Mouse (Mus musculus): ENCODE results near the gene Tmtc1.

The Tmtc1 gene

GRCm38 (mm10) chr6:148237453-148237852 is 206.7 kb downstream of the Tmtc1 start:
- no peak for DNase-seq

- no peak for DNase-seq
Measured at GRCm38 (mm10) chr6:148234105-148234828, 209.9 kb downstream of the Tmtc1 start.

- DNase-seq: no peak
Measured at GRCm38 (mm10) chr6:148227542-148227941, 216.6 kb downstream of the Tmtc1 start.

GRCm38 (mm10) chr6:148222686-148223085 is 221.5 kb downstream of the Tmtc1 start:
- no peak for DNase-seq

GRCm38 (mm10) chr6:148218235-148219076 is 225.7 kb downstream of the Tmtc1 start:
- no peak for DNase-seq

GRCm38 (mm10) chr6:148216752-148217151 is 227.4 kb downstream of the Tmtc1 start:
- no peak for DNase-seq

GRCm38 (mm10) chr6:148214765-148215164 is 229.4 kb downstream of the Tmtc1 start:
- DNase-seq: peak; percentile 25 to 40

- DNase-seq: peak; percentile 99
Measured at GRCm38 (mm10) chr6:148211897-148212680, 232.1 kb downstream of the Tmtc1 start, which contains the start of gene Ergic2. Gene Ergic2, minus strand, starts transcription at chr6:148212374.

- no peak for DNase-seq
Measured at GRCm38 (mm10) chr6:148211391-148211876, 232.8 kb downstream of the Tmtc1 start.

GRCm38 (mm10) chr6:148207522-148207921 is 236.7 kb downstream of the Tmtc1 start:
- DNase-seq: no peak

GRCm38 (mm10) chr6:148205134-148205533 is 239.1 kb downstream of the Tmtc1 start:
- no peak for DNase-seq

- no peak for DNase-seq
Measured at GRCm38 (mm10) chr6:148199729-148200128, 244.5 kb downstream of the Tmtc1 start.

GRCm38 (mm10) chr6:148199177-148199576 is 245.0 kb downstream of the Tmtc1 start:
- DNase-seq: no peak

- peak in 1 of 2 experiments; percentile 2 for DNase-seq
Measured at GRCm38 (mm10) chr6:148193972-148194701, 250.1 kb downstream of the Tmtc1 start.

GRCm38 (mm10) chr6:148185694-148186093 is 258.5 kb downstream of the Tmtc1 start:
- DNase-seq: no peak

All from lung, adult 18-20 months (tissue).